8 mouse cellular contexts compared by ENCODE assay signal in the genomic region with DNA sequence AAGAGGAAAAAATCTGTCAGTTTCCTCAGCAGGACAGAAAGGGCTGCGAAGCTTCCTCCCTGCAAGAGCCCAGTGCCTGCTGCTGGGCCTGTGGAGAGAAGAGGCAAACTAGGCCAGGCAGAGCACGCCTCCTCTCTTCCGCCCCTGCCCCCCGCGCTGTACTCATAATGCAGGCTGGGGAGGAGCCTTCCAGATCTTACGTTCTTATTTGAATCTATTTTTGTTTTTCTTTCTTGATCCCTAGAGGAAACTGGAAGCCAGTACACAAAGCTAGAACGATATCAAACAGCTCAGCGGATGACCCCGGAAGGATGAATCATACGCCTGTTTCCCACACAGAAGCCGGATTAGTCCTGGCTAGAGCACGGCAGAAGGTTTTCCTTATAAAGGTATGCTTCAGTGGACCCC.
DNase-seq lines count a peak whose midpoint lies in the region; ATAC-seq and TF ChIP-seq lines count a peak whose summit lies in the region.

No protein-coding gene starts in this region.

- 6% methylated on average over 12 of the region's 12 CpGs for WGBS in hindbrain, embryonic 13.5 days

- peak; percentile 74 for DNase-seq in cerebellum, adult 8-10 months
- peak; percentile 17 to 70 for DNase-seq in frontal cortex, adult 2 months (ENCODE audit: extremely low spot score in 1 of 2, low spot score in 1 of 2)
- peak; percentile 48 to 51 for DNase-seq in left cerebral cortex, adult 2 months (ENCODE audit: extremely low spot score in 1 of 2, low spot score in 2 of 2)
- DNase-seq in lung, postnatal 36 days, result peak; percentile 60
- DNase-seq in retina, postnatal 7 days (ENCODE audit: low read depth, low spot score), result peak; percentile 41
- DNase-seq in natural killer cell, adult 2 months (ENCODE audit: low spot score in 2 of 2), result no peak

- H3K9me3 ChIP-seq in hindbrain, embryonic 13.5 days, result no peaks in the 10 kb centered on the region

- ATAC-seq in activated CD4-positive, CD25-positive, alpha-beta regulatory T cell, adult 4 months, result peak; percentile 82
- ATAC-seq in hindbrain, embryonic 13.5 days (ENCODE audit: low FRiP score), result peak; percentile 80

- H3K27ac ChIP-seq in hindbrain, embryonic 13.5 days, result peak overlapping the region; percentile 62
- peak overlapping the region; percentile 74 for H3K27ac ChIP-seq in left cerebral cortex, adult 2 months

- peak overlapping the region; percentile 31 for H3K4me3 ChIP-seq in hindbrain, embryonic 13.5 days
- peak overlapping the region; percentile 44 for H3K4me3 ChIP-seq in left cerebral cortex, adult 2 months

- 0 out of 2 replicates have a peak, but pooled peaks cover 3% of the 10 kb centered on the region for H3K27me3 ChIP-seq in hindbrain, embryonic 13.5 days

- peak overlapping the region; percentile 63 for H3K9ac ChIP-seq in hindbrain, embryonic 13.5 days

- peaks cover 8% of the 10 kb centered on the region for H3K4me1 ChIP-seq in hindbrain, embryonic 13.5 days (replicated peaks)

- no peak; the same call in 1 of the 2 replicates for TF ChIP-seq CTCF in left cerebral cortex, adult 2 months (IDR thresholded peaks at IDR 0.05)

- intact Hi-C loops in left cerebral cortex, adult 2 months (cut with DNase I), result loop anchor here (1.0 to 5.0 kb wide), 3 partner anchors 226 to 372 kb away; no protein-coding TSS in a partner anchor

- H3K36me3 ChIP-seq in hindbrain, embryonic 13.5 days, result no peaks in the 10 kb centered on the region

- H3K4me2 ChIP-seq in hindbrain, embryonic 13.5 days, result peak overlapping the region; percentile 50

Comparison
In these comparisons a context has a peak if more than half of its experiments do, and no peak if none do; other contexts are left out.
1. DNase-seq: peak in cerebellum, adult 8-10 months (single experiment), frontal cortex, adult 2 months (2 of 2), left cerebral cortex, adult 2 months (2 of 2), lung, postnatal 36 days (single experiment) and retina, postnatal 7 days (single experiment); none in natural killer cell, adult 2 months (0 of 2).